Mouse (Mus musculus): Measurements from ENCODE around the gene Pdia5. TPM values are rescaled to one million over a fixed set of nuclear protein-coding genes. Genes with fewer than 3 reads are reported as not detected.

Pdia5 gene
- polyA plus RNA-seq, 1 experiment from 2014 or later = 18.4 TPM

DNA sequence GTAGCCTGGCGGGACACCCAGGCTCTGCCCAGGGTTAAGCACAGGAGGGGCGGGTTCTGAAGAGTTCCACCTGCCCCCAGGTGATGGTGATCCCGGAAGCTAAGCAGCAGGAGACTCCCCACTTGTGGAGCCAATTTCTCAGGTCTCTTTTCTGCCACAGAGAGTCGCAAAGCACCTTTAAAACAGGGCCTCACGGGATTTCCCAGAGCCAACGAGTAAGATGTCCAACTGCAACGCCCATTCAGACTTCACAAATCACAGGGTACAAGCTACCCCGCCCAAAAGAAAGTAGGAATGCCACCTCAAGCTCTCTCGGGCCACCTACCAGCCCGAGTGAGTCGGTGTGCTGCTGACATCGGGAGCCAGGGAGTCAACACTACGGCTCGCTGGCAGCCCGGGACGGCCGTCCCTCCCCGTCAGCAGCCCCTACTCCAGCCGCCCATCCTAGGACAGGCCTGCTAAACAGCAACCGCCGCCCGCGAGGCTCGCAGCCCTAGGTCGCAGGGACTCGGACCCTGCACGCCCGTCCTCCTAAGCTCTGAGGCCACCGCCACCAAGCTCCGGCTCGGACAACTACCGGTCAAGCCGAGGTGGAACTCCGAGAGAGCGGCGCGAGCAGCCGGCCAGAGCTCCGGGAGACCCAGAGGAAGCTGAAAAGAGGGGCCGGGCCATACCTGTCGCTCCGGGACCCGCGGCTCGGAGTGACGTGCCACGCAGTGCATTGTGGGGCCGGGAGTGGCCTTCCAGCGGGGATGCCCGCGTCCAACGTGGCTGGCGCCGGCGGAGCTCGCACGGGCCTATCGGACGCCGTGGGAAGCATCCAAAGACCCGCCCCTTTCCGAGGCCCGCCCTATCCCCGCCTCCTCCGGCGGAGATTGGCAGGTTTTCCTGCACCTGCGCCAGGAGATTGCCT, 127.3 kb downstream of the Pdia5 start, which contains the start of gene Sec22a:
Gene Sec22a, minus strand, starts transcription at position 769 of the 913 bp plus-strand sequence.
- H3K36me3 ChIP-seq (ENCODE audit: insufficient read depth) = 0 out of 2 replicates have a peak, but pooled peaks cover 2% of the 10 kb centered on the region
- H3K4me2 ChIP-seq = peak within 1 kb of the TSS; percentile 92
- no peaks in the 10 kb centered on the region for H3K27me3 ChIP-seq (ENCODE audit: insufficient read depth, low read length)
- H3K9ac ChIP-seq = peak within 1 kb of the TSS; percentile 84
- H3K4me1 ChIP-seq (ENCODE audit: insufficient read depth) = peaks cover 3% of the 10 kb centered on the region
- no peaks in the 10 kb centered on the region for H3K9me3 ChIP-seq (ENCODE audit: low read depth, low read length)
- TF ChIP-seq CTCF (IDR thresholded peaks at IDR 0.05; ENCODE audit: low read depth) = no peak
- peak within 1 kb of the TSS; percentile 88 for H3K27ac ChIP-seq (ENCODE audit: low read depth)
- ATAC-seq (ENCODE audit: insufficient read depth) (peak; percentile 99), DNase-seq (peak; percentile 97)
- peak within 1 kb of the TSS; percentile 85 for H3K4me3 ChIP-seq (ENCODE audit: low read depth, low read length)
- WGBS = under 1% methylated on average over 67 of the region's 67 CpGs

DNA sequence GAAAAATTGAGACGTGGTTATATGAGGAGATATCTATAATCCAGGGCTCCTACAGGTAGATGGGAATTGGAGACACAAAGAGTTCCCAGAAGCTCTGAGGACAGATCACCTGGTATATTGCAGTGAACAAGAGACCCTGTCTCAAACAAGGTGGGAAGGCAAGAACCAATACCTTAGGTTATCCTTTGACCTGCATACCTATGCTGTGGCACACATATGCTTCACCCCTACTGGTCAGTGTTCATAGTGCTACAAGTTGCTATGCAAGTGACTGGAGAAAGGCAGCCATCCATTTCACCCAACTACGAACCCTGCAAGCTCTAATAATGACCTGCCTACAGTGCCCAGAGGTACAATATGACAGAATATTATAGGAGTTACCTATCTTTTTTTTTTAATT, 128.5 kb downstream of the Pdia5 start:
- H3K4me3 ChIP-seq (ENCODE audit: low read depth, low read length) = no peak overlapping the region
- H3K36me3 ChIP-seq (ENCODE audit: insufficient read depth) = 0 out of 2 replicates have a peak, but pooled peaks cover 2% of the 10 kb centered on the region
- WGBS = 79% methylated on average over 2 of the region's 2 CpGs
- H3K9ac ChIP-seq = no peak overlapping the region
- no peaks in the 10 kb centered on the region for H3K9me3 ChIP-seq (ENCODE audit: low read depth, low read length)
- peaks cover 3% of the 10 kb centered on the region for H3K4me1 ChIP-seq (ENCODE audit: insufficient read depth)
- peak overlapping the region; percentile 92 for H3K4me2 ChIP-seq
- H3K27ac ChIP-seq (ENCODE audit: low read depth) = no peak overlapping the region
- H3K27me3 ChIP-seq (ENCODE audit: insufficient read depth, low read length) = no peaks in the 10 kb centered on the region
- ATAC-seq (ENCODE audit: insufficient read depth) = no peak
- DNase-seq = no peak
- TF ChIP-seq CTCF (IDR thresholded peaks at IDR 0.05; ENCODE audit: low read depth) = peak; percentile 29; the same call in 1 of the 2 replicates

DNA sequence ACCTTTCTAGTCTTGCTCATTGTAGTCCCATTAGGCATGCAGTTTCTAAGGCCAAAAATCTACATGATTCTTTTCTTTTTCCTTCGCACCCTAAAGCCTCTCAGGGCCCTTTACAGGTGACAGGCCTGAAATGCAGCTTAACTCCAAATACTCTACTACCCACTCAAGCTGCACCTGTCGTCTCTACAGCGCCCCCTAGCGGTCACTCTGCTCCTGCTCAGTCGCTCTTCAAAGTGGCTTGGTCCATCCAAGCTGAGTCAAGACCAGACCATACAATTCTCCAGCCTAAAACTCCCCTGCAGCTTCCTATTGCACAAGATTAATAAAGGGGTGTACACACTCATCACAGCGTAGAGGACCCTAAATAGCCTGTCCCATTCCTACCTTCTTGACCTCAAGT, 130.1 kb downstream of the Pdia5 start:
- Histone ChIP-seq H3K27ac (ENCODE audit: low read depth) (no peak overlapping the region), H3K9ac (no peak overlapping the region), H3K36me3 (ENCODE audit: insufficient read depth) (0 out of 2 replicates have a peak, but pooled peaks cover 2% of the 10 kb centered on the region), H3K4me2 (no peak overlapping the region), H3K9me3 (ENCODE audit: low read depth, low read length) (no peaks in the 10 kb centered on the region), H3K4me1 (ENCODE audit: insufficient read depth) (peaks cover 3% of the 10 kb centered on the region), H3K27me3 (ENCODE audit: insufficient read depth, low read length) (no peaks in the 10 kb centered on the region), H3K4me3 (ENCODE audit: low read depth, low read length) (no peak overlapping the region)
- ATAC-seq (ENCODE audit: insufficient read depth) (no peak), DNase-seq (peak; percentile 76)
- peak; percentile 79 for TF ChIP-seq CTCF (IDR thresholded peaks at IDR 0.05; ENCODE audit: low read depth)
- WGBS = 27% methylated on average over 6 of the region's 6 CpGs

DNA sequence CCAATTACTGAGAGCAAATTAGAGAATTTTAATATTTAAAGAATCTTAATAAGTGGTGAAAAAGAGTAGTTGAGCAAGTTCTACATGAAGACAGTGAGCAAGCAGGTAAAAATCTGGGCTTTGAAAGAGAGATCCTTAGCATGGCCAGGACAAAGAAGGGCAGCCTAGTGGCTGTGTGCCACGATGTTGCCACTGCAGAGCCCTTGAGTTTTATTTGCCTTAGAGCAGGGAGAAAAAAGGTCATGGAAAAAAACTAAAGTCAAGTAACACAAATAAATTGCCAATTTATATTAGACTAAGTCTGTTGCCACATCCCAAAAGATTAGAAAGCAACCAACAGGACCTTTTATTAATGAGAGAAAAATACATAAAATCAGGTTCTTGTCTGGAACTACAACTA, 133.2 kb downstream of the Pdia5 start:
- no peak for TF ChIP-seq CTCF (IDR thresholded peaks at IDR 0.05; ENCODE audit: low read depth)
- DNase-seq = no peak
- ATAC-seq (ENCODE audit: insufficient read depth) = no peak
- Histone ChIP-seq H3K36me3 (ENCODE audit: insufficient read depth) (0 out of 2 replicates have a peak, but pooled peaks cover 6% of the 10 kb centered on the region), H3K27me3 (ENCODE audit: insufficient read depth, low read length) (no peaks in the 10 kb centered on the region), H3K4me3 (ENCODE audit: low read depth, low read length) (no peak overlapping the region), H3K4me1 (ENCODE audit: insufficient read depth) (no peaks in the 10 kb centered on the region; the same call in 1 of the 2 replicates), H3K27ac (ENCODE audit: low read depth) (no peak overlapping the region), H3K9ac (no peak overlapping the region), H3K4me2 (no peak overlapping the region), H3K9me3 (ENCODE audit: low read depth, low read length) (no peaks in the 10 kb centered on the region)
- WGBS = 71% methylated on average over 1 of the region's 1 CpGs

Small RNA genes lying within 50 kb of the gene (microRNA-seq; reads per million reads assigned to microRNA genes)
- gene Gm25548 (ENCODE audit: borderline number of aligned reads) = not detected

Other genes starting within 250 kb of the Pdia5 start
- gene Sec22a, start 127.0 kb downstream of the Pdia5 start, polyA plus RNA-seq (2014; fragmentation: Nextera tagmentation; extraction: Ambion mirVana) = 45.8 and 52.1 TPM in 2 replicates
- 2.7 and 3.3 TPM in 2 replicates for gene Sema5b, start 50.3 kb upstream of the Pdia5 start, polyA plus RNA-seq (2014; fragmentation: Nextera tagmentation; extraction: Ambion mirVana)